Mouse (Mus musculus) CH12.LX (cell line): Measurements from ENCODE around the gene Abat.

Experiments used
- CTCF ChIP-seq, 2 experiments: IDR thresholded peaks in 1 of 2; conservative IDR thresholded peaks in 1 of 2; 2 replicates each; pipeline ENCODE4 v1.5.1; 2011 to 2012; ENCODE audit warnings: low read depth in 2 of 2, low read length in 2 of 2, improper control_type of control experiment in 1 of 2, inconsistent platforms in 1 of 2, mild to moderate bottlenecking in 1 of 2, moderate library complexity in 1 of 2
- IRF4 ChIP-seq: IDR thresholded peaks from 2 replicates; pipeline ENCODE4 v1.6.1; 2014; ENCODE audit warnings: low read depth, mild to moderate bottlenecking, inconsistent platforms, low read length, improper control_type of control experiment
- MAFK ChIP-seq: IDR thresholded peaks from 2 replicates; pipeline ENCODE4 v1.6.1; 2011; ENCODE audit warnings: low read length, improper control_type of control experiment; ENCODE audit not compliant: insufficient replicate concordance
- MAX ChIP-seq: IDR thresholded peaks from 2 replicates; pipeline ENCODE4 v1.6.1; 2011; ENCODE audit warnings: low read length, improper control_type of control experiment
- MXI1 ChIP-seq: IDR thresholded peaks from 2 replicates; pipeline ENCODE4 v1.6.1; 2011; ENCODE audit warnings: mild to moderate bottlenecking, low read depth, low read length, improper control_type of control experiment
- POLR2A ChIP-seq: IDR thresholded peaks from 2 replicates; pipeline ENCODE4 v1.6.1; 2011; ENCODE audit warnings: low read depth, mild to moderate bottlenecking, improper control_type of control experiment, low read length
- UBTF ChIP-seq: IDR thresholded peaks from 2 replicates; pipeline ENCODE4 v1.6.1; 2012; ENCODE audit warnings: low read depth, mild to moderate bottlenecking, inconsistent platforms, low read length, improper control_type of control experiment, moderate library complexity

DNA sequence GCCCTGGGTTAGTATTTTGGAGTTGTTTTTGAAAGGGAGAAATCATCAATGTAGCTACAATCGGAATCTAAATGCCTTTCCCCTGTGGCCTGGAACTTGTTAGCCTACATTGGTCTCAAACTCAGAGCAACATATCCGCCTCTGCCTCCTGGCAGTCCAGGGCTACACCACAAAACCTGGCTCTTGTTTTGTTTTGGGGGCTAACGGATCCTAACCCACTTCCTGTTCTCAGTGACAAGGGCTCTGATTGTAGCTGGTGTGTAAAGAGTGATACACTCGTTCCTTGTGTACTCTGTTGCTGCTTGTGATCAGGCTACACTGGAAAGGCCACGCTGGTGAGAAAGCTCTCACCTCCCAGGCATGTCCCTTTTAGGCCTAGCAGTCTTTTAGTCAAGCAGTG lies 118.2 kb downstream of the Abat start:
- TF ChIP-seq MAFK (no peak), MAX (no peak), UBTF (no peak), CTCF (conservative IDR thresholded peaks at IDR 0.05 in 1 of 2, IDR thresholded peaks at IDR 0.05 in 1 of 2; ENCODE audit: low read depth in 2 of 2, low read length in 2 of 2) (no peak), IRF4 (no peak), POLR2A (no peak), MXI1 (no peak)
